Mouse (Mus musculus) limb, embryonic 11.5 days (tissue): ENCODE measurements around the gene Pde6g. TPM values are rescaled to one million over a fixed set of nuclear protein-coding genes. Genes with fewer than 3 reads are reported as not detected.

ENCODE experiments used
- ATAC-seq: fragments of 200-750 bp; cut with Nextera tagmentation; 2 replicates; pipeline ENCODE4 v1.8.0; 2017; ENCODE audit warnings: low read depth; ENCODE audit not compliant: insufficient number of reproducible peaks, low FRiP score, low TSS enrichment
- DNase-seq: peaks from one replicate; pipeline ENCODE4 v3.0.0-alpha.2; 2015; ENCODE audit warnings: low spot score
- H3K27ac ChIP-seq: fragments of 300-500 bp; sonication (generic); replicated peaks from 2 replicates; pipeline ENCODE4 v1.5.1; 2014; ENCODE audit warnings: low read depth, mild to moderate bottlenecking, low read length
- H3K27me3 ChIP-seq: fragments of 300-500 bp; sonication (generic); 2 replicates; pipeline ENCODE4 v1.6.1; 2014; ENCODE audit warnings: mild to moderate bottlenecking, low read length, mixed read lengths; ENCODE audit not compliant: control insufficient read depth, insufficient read depth
- H3K36me3 ChIP-seq: fragments of 300-500 bp; sonication (generic); 2 replicates; pipeline ENCODE4 v1.6.1; 2014; ENCODE audit warnings: mild to moderate bottlenecking, low read length, moderate library complexity, mixed read lengths; ENCODE audit not compliant: control insufficient read depth, insufficient read depth
- H3K4me1 ChIP-seq: fragments of 300-500 bp; sonication (generic); 2 replicates; pipeline ENCODE4 v1.6.1; 2014; ENCODE audit warnings: low read length, mixed read lengths; ENCODE audit not compliant: control insufficient read depth, insufficient read depth
- H3K4me2 ChIP-seq: fragments of 300-500 bp; sonication (generic); 2 replicates; pipeline ENCODE4 v1.6.1; 2014; ENCODE audit warnings: low read depth, mild to moderate bottlenecking, moderate library complexity; ENCODE audit not compliant: severe bottlenecking
- H3K4me3 ChIP-seq: fragments of 300-500 bp; sonication (generic); 2 replicates; pipeline ENCODE4 v1.5.1; 2014; ENCODE audit warnings: low read depth, low read length
- H3K9ac ChIP-seq: fragments of 300-500 bp; sonication (generic); 2 replicates; pipeline ENCODE4 v1.6.1; 2014; ENCODE audit warnings: mild to moderate bottlenecking, low read length
- H3K9me3 ChIP-seq: fragments of 300-500 bp; sonication (generic); 2 replicates; pipeline ENCODE4 v1.6.1; 2016; ENCODE audit warnings: low read length; ENCODE audit not compliant: control insufficient read depth
- WGBS: fragments of 180-500 bp; shearing (Covaris S2); extraction: QIAGEN DNeasy Blood & Tissue Kit; methylation state at CpG from one replicate; pipeline ENCODE4 v1.1.7; 2014; 5-methylcytosine and 5-hydroxymethylcytosine counted together
- polyA plus RNA-seq: library from polyadenylated mRNA; unstranded; fragments of >200 nt; fragmentation: Nextera tagmentation; extraction: Ambion mirVana; gene quantifications from 2 replicates; pipeline ENCODE4 v1.2.1, GENCODE M21; 2014

The Pde6g gene
- polyA plus RNA-seq, 1 experiment from 2014 or later: 0.19 TPM

DNA sequence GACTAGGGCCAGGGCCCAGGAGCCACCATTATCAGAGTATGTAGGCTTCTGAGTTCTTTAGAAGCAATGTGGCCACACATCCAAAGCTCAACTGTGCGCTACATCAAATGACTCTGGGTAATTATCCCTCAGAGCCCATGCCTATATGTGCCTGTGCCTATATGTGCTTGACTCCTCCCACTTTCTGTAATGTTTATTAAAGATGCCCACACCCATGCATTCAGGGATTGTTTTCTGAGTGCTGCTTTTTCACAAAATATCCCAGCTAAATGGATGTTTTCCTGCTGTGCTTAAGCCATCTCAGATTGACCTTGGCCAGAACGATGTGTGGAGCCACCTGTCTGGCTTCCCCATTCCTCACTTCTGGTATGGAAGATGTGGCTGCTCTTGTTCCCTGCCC lies 10.2 kb upstream of the Pde6g start:
- Histone ChIP-seq H3K9ac (no peak overlapping the region), H3K27me3 (no peaks in the 10 kb centered on the region), H3K9me3 (no peaks in the 10 kb centered on the region), H3K36me3 (peaks cover 16% of the 10 kb centered on the region; the same call in 1 of the 2 replicates), H3K4me1 (peaks cover 4% of the 10 kb centered on the region; the same call in 1 of the 2 replicates), H3K27ac (no peak overlapping the region), H3K4me2 (no peak overlapping the region), H3K4me3 (no peak overlapping the region)
- DNase-seq (no peak), ATAC-seq (no peak)
- WGBS: 80% methylated on average over 2 of the region's 2 CpGs

DNA sequence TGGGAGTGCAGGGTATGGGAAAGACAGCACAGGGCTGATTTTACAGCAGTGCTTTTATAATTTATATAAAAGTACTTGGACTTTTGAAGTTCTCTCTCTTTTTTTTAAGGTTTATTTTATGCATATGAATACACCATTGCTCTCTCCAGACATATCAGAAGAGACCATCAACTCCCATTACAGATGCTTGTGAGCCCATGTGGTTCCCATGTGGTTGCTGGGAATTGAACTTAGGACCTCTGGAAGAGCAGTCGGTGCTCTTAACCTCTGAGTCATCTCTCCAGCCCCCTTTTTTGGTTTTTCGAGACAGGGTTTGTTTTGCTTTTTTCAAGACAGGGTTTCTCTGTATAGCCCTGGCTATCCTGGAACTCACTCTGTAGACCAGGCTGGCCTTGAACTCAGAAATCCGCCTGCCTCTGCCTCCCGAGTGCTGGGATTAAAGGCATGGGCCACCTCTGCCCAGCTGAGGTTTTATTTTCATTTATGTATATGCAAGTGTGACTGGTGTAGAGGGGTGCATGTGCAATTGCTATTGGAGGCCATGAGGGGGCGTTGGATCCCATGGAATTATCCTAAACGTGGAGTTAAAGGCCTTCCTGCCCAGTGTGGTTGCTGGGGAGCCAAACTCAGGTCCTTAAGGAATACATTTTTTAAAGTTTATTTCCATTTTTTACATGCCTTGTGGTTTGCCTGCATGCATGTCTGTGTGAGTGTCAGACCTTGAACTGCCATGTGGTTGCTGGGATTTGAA lies 5.7 kb upstream of the Pde6g start:
- peak overlapping the region; percentile 93 for H3K9ac ChIP-seq
- peaks cover 16% of the 10 kb centered on the region; the same call in 1 of the 2 replicates for H3K36me3 ChIP-seq
- DNase-seq (no peak), ATAC-seq (no peak)
- H3K4me1 ChIP-seq: no peaks in the 10 kb centered on the region
- no peaks in the 10 kb centered on the region for H3K27me3 ChIP-seq
- H3K9me3 ChIP-seq: no peaks in the 10 kb centered on the region
- peak overlapping the region; percentile 86 for H3K4me2 ChIP-seq
- no peak overlapping the region for H3K27ac ChIP-seq
- 67% methylated on average over 6 of the region's 6 CpGs for WGBS
- peak overlapping the region; percentile 93 for H3K4me3 ChIP-seq

DNA sequence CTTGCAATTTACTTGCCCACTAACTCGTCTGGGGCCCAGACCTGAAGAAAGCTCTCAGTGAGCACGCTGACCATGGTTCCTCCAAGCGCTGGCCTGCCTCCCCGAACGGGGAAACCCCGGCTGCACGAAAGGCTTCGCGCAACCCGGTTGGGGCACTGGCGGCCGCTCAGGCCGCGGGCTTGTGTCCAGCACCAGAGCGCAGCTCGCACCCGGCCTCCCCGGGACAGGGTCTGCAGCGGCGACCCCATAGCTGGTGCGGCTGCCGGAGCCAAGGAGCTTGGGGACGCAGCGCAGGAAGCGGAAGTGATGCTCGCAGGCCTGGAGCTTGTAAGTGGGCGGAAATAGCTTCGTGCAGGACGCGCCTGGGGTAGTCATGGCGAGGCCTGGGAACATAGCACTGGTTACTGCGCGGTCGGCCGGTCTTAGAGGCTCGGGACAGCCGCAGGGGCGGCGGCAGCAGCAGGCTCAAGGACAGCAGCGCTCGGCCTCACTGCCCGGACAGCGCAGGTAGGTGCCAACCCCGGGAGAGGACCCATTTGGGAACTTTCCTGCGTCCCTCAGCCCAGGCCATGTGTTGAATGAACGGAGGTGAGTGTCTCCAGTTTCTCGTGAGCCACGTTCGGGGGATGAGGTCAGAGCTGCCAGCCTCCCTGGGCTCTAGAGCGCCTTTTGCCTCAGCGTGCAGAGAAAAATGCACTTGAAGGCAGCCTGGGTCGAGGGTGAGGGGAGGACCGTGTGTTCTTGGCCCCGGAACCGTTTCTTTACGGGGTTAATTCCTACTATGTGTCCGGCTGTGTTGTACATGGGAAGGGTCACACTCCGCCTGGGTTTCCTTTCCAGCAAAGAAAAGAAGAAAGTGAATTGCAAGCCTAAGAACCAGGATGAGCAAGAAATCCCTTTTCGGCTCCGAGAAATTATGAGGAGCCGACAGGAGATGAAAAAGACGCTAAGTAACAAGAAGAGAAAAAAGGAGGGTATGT lies 4.8 kb upstream of the Pde6g start, which contains the start of the genes Oxld1 and Ccdc137:
Gene Oxld1 (minus strand): TSS at position 297 of the 980 bp plus-strand sequence.
Gene Ccdc137 (plus strand): TSS at position 344 of the 980 bp plus-strand sequence.
- Histone ChIP-seq H3K27ac (peak within 1 kb of the TSS; percentile 49; the same call in 1 of the 2 replicates), H3K27me3 (no peaks in the 10 kb centered on the region), H3K4me1 (no peaks in the 10 kb centered on the region), H3K36me3 (peaks cover 14% of the 10 kb centered on the region; the same call in 1 of the 2 replicates), H3K4me2 (peak within 1 kb of the TSS; percentile 86), H3K9me3 (no peaks in the 10 kb centered on the region), H3K9ac (peak within 1 kb of the TSS; percentile 93), H3K4me3 (peak within 1 kb of the TSS; percentile 93)
- ATAC-seq: peak; percentile 81
- peak; percentile 87 for DNase-seq
- 4% methylated on average over 62 of the region's 62 CpGs for WGBS

DNA sequence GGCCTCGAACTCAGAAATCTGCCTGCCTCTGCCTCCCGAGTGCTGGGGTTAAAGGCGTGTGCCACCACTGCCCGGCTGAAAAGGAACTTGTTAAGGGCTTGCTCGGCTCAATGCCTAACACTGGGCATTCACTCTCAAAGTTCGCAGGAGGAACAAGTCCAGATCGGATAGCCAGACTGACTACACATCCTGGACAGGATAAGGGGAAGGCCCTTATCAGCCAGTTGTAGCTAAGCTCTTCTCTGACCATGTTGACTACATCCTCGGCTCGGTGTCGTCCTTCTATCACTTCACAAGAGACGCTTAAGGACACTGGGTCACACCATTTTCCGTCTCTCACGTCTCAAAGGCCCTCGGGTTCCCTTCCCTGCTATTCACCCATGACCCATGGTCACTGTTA lies 4.1 kb upstream of the Pde6g start:
- no peaks in the 10 kb centered on the region for H3K4me1 ChIP-seq
- peak overlapping the region; percentile 93 for H3K9ac ChIP-seq
- peak overlapping the region; percentile 49; the same call in 1 of the 2 replicates for H3K27ac ChIP-seq
- no peak for DNase-seq
- no peaks in the 10 kb centered on the region for H3K9me3 ChIP-seq
- H3K27me3 ChIP-seq: no peaks in the 10 kb centered on the region
- H3K36me3 ChIP-seq: peaks cover 14% of the 10 kb centered on the region; the same call in 1 of the 2 replicates
- peak overlapping the region; percentile 86 for H3K4me2 ChIP-seq
- ATAC-seq: no peak
- 38% methylated on average over 14 of the region's 14 CpGs for WGBS
- H3K4me3 ChIP-seq: peak overlapping the region; percentile 93

DNA sequence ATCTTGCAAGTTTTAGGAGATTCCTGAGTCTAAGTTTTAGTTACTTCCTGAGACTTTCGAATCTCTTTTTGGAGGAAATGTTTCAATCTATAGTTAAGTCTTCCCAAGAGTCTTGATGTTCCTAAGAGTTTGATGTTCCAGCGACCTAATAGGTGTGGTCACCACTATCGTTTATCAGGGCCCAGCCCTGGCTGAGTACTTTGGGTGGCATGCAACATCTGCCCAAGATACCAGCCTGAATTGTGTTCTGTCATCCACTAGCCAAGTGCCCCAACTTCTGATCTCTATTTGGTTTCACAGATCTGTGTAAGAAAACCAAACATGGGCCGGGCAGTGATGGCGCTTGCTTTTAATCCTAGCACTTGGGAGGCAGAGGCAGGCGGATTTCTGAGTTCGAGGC lies 2.1 kb upstream of the Pde6g start:
- no peak for ATAC-seq
- DNase-seq: no peak
- Histone ChIP-seq H3K9me3 (no peaks in the 10 kb centered on the region), H3K36me3 (peaks cover 6% of the 10 kb centered on the region; the same call in 1 of the 2 replicates), H3K9ac (no peak overlapping the region), H3K4me3 (no peak overlapping the region), H3K4me2 (no peak overlapping the region), H3K4me1 (no peaks in the 10 kb centered on the region), H3K27me3 (no peaks in the 10 kb centered on the region), H3K27ac (no peak overlapping the region)
- 95% methylated on average over 7 of the region's 7 CpGs for WGBS

DNA sequence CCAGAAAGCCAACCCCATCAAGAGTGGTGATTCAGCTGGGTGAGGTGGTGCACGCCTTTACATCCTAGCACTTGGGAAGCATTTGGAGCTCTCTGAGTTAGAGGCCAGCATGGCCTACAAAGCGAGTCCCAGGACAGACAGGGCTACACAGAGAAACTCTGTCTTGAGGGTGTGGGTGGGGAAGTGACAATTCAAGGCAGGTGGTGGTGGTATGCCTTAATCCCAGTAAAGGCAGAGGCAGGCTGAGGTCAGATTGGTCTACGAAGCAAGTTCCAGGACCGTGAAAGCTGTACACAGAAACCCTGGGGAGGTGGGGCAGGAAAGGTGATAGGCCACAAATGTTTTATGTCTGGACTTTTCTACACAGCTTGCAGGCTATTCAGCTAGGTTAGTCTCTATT lies 1.7 kb upstream of the Pde6g start:
- no peak overlapping the region for H3K27ac ChIP-seq
- peaks cover 4% of the 10 kb centered on the region; the same call in 1 of the 2 replicates for H3K36me3 ChIP-seq
- 86% methylated on average over 4 of the region's 4 CpGs for WGBS
- DNase-seq (no peak), ATAC-seq (no peak)
- no peak overlapping the region for H3K4me3 ChIP-seq
- no peak overlapping the region for H3K4me2 ChIP-seq
- no peaks in the 10 kb centered on the region for H3K27me3 ChIP-seq
- no peaks in the 10 kb centered on the region for H3K4me1 ChIP-seq
- no peak overlapping the region for H3K9ac ChIP-seq
- no peaks in the 10 kb centered on the region for H3K9me3 ChIP-seq

DNA sequence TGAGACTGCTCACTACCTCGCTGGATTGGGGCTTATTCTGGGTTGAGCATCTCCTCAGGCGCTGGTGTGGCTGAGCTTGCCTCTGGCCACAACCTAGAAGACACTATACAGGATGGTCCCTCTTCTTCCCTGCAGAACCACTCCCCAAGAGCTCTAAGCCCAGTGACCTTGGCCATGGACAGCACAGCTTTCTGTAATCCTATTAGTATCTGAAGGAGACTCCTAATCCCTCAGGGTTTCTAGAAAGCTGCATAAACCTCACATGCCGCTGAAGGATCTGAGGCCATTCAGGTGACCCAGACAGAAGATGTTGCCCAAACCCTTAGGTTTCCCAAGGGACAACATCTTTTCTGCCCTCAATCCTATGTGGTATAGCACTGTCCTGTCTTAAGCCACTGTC lies 1.1 kb downstream of the Pde6g start:
- no peak overlapping the region for H3K9ac ChIP-seq
- H3K36me3 ChIP-seq: no peaks in the 10 kb centered on the region
- H3K4me2 ChIP-seq: no peak overlapping the region
- DNase-seq (no peak), ATAC-seq (no peak)
- 71% methylated on average over 3 of the region's 3 CpGs for WGBS
- H3K27me3 ChIP-seq: no peaks in the 10 kb centered on the region
- no peaks in the 10 kb centered on the region for H3K4me1 ChIP-seq
- no peak overlapping the region for H3K4me3 ChIP-seq
- no peak overlapping the region for H3K27ac ChIP-seq
- no peaks in the 10 kb centered on the region for H3K9me3 ChIP-seq

DNA sequence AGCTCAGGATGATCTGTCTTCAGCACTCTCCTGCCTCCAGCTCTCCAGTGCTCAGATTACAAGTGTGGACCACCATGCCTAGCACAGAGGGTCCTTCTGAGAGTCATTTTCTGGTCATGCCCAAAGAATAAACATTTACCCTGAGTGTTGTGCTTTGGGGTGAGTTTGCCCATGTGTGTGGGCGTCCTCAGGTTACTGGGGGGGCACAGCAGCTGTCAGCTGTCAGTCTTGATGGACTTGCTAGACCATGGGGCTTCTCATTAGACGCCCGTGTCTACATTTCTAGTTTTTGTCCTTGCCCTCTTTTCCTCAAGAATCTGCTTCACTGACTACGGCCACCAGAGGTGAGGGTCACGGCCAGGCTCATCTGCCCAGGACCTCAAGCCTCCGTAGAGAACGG lies 6.1 kb downstream of the Pde6g start:
- Histone ChIP-seq H3K27me3 (no peaks in the 10 kb centered on the region), H3K9me3 (no peaks in the 10 kb centered on the region), H3K4me3 (no peak overlapping the region), H3K4me2 (no peak overlapping the region), H3K9ac (no peak overlapping the region), H3K27ac (no peak overlapping the region), H3K4me1 (no peaks in the 10 kb centered on the region), H3K36me3 (no peaks in the 10 kb centered on the region)
- 81% methylated on average over 7 of the region's 7 CpGs for WGBS
- no peak for ATAC-seq
- no peak for DNase-seq
